Mouse (Mus musculus) kidney, adult 8-10 months (tissue): ENCODE measurements at regions not wholly inside any gene's neighbourhood (a gene's known extent, or its start where the extent isn't known, plus 50 kb on each side); places are given as distances from the start of the nearest gene placed in this dataset.

Source experiments
- DNase-seq, 2 experiments: peaks; one replicate each; pipeline ENCODE4 v3.0.0; 2022

- no peak for DNase-seq
These were observed 146.1 kb downstream of the Efcab1 start for GRCm38 (mm10) chr16:15052389-15052923.

GRCm38 (mm10) chr16:15052924-15053793 is 146.8 kb downstream of the Efcab1 start:
- peak; percentile 4 for DNase-seq

- no peak for DNase-seq
These were observed 147.4 kb downstream of the Efcab1 start for GRCm38 (mm10) chr16:15053840-15054239.

- no peak for DNase-seq
These were observed 148.0 kb downstream of the Efcab1 start for GRCm38 (mm10) chr16:15054306-15055001.

GRCm38 (mm10) chr16:15055697-15056096 is 149.3 kb downstream of the Efcab1 start:
- no peak for DNase-seq

- no peak for DNase-seq
These were observed 164.1 kb downstream of the Efcab1 start for GRCm38 (mm10) chr16:15070485-15070960.

GRCm38 (mm10) chr16:15074407-15074806 is 168.0 kb downstream of the Efcab1 start:
- no peak for DNase-seq

GRCm38 (mm10) chr16:15083692-15084091 is 177.3 kb downstream of the Efcab1 start:
- DNase-seq: no peak

GRCm38 (mm10) chr16:15084147-15084752 is 177.8 kb downstream of the Efcab1 start:
- DNase-seq: no peak

- peak; percentile 28 to 33 for DNase-seq
These were observed 178.6 kb downstream of the Efcab1 start for GRCm38 (mm10) chr16:15084753-15085728.

- no peak for DNase-seq
These were observed 180.2 kb downstream of the Efcab1 start for GRCm38 (mm10) chr16:15086556-15086955.

- no peak for DNase-seq
These were observed 197.5 kb downstream of the Efcab1 start for GRCm38 (mm10) chr16:15103938-15104337.

- DNase-seq: no peak
These were observed 200.8 kb downstream of the Efcab1 start for GRCm38 (mm10) chr16:15107234-15107633.

- DNase-seq: no peak
These were observed 204.1 kb upstream of the Gm21897 start for GRCm38 (mm10) chr16:15113131-15113530.

GRCm38 (mm10) chr16:15113989-15114556 is 203.2 kb upstream of the Gm21897 start:
- no peak for DNase-seq

- DNase-seq: no peak
These were observed 202.6 kb upstream of the Gm21897 start for GRCm38 (mm10) chr16:15114574-15115230.

- DNase-seq: no peak
These were observed 201.9 kb upstream of the Gm21897 start for GRCm38 (mm10) chr16:15115386-15115785.

GRCm38 (mm10) chr16:15119799-15120198 is 197.5 kb upstream of the Gm21897 start:
- DNase-seq: peak; percentile 11 to 37

GRCm38 (mm10) chr16:15128996-15129395 is 188.3 kb upstream of the Gm21897 start:
- no peak for DNase-seq

GRCm38 (mm10) chr16:15129806-15130205 is 187.5 kb upstream of the Gm21897 start:
- DNase-seq: no peak

- DNase-seq: no peak
These were observed 159.4 kb upstream of the Gm21897 start for GRCm38 (mm10) chr16:15157852-15158251.
